Mouse (Mus musculus): ENCODE results near the gene Scamp2.

The Scamp2 gene

DNA sequence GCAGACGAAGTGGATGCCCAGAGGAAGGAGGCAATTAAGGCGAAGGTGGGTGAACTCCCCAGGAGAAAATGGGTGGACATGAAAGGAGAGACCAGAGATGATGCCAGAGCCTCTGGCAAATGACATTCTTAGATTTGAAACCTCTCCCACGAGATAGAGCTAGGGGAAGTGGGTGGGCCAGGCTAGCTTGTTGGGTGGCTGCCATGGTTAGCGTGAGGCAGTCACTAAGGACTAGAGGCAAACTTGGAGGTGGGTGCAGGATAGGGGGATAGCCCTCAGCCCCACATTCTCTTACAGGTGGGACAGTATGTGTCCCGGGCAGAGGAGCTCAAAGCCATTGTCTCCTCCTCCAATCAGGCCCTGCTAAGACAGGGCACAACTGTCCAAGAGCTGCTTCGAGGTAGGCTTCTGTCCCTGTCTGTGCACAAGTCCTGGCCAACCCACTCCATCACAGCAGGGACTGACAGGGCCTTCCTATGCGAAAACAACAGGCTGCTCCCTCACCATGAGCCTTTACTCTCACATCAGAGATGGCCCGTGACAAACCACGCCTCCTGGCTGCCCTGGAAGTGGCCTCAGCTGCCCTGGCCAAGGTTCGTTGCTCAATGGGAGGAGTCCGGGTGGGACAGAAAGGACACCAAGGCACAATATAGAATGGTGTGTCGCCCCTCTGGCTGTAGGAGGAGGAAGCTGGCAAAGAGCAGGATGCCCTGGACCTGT lies 32.9 kb downstream of the Scamp2 start:
- DNase-seq (ENCODE audit: low read depth, low spot score) = no peak

DNA sequence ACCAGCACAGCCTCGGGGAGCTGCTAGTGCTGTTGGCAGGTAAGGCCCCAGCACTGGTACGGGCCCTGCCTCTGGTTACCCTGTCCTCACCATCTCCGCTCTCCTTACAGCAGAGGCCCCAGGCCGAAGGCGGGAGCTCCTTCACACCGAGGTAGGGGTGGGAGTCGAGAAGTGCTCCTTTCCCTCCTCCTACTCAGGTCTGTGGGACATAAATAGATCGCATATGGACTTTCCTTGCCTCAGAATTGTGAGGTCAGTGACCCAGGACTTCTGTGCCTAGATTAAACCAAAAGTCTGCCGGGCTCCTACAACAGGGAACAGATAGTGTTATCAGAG lies 33.4 kb downstream of the Scamp2 start:
- DNase-seq (ENCODE audit: low read depth, low spot score) = no peak

DNA sequence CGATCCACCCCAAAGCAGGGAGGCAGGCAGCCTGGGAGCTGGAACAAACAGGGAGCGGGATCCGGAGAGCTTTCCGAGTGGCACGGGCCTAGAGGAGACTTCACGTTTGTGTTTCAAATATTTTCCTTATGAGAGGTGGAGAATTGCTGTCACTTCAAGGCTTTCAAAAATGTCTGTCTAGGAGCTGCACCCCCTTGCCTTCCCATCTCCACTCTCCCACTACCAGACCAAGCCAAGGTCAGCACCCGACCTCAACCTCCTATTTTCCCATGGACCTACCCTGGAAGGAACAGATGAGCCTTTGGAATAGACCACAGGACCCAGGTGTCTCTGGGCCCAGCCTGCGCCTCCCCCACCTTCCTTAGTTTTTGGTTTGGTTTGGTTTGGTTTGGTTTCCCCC lies 36.5 kb downstream of the Scamp2 start:
- DNase-seq (ENCODE audit: low read depth, low spot score) = no peak

DNA sequence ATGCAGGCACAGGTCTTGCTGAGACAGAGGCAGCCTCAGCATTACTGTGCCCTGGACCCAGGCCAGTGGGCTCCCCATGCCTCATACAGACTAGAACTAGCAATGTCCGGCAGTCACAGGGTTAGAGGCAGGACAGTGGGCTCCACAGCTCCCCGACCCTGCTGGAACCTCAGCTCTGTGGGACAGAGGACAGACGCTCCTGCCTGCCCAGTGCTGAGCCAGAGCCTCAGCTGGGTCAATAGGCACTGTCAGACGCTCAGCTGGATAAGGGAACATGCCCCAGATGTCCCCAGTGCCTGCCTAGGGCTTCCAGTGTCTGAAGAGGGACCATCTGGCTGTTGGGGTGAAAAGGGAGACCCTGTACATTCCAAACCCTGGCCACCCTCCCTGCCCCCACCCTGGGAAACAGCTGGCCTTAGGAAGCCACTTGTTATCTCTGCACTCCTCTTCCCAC lies 37.2 kb downstream of the Scamp2 start:
- DNase-seq (ENCODE audit: low read depth, low spot score) = no peak

DNA sequence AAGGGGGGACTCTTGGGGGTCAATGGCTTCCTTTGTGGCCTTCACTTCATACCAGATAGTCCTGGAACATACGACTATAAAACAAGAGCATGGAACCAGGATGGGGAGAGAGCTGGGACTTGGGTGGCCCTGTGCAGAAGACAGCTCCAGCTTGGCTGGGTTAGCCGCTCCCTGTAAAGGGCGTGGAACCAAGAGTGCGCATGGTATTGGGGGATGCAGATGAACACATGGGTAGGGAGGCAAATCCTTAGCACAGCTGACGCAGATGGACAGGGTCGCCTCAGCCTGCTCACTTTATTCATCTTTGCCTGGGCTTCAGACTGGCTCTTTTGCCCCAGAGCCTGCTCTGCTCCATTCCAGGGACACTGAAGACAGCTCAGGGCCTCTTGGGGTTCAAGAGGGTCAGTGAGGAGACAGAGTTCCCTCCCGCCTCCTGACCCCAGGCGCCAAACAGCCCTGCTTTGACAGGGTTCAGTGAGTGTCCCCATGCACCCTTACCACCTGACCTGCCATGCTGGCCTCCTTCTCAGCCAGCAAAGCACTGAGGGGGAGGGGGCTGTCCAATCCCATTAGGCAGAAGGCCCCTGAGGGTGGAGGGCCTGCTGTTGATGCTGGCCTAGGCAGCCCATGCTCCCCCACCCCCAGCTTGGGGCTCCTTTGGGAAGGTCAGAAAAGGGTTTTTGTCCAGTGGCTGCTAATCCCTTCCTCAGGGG lies 38.3 kb downstream of the Scamp2 start:
- no peak for DNase-seq (ENCODE audit: low read depth, low spot score)

DNA sequence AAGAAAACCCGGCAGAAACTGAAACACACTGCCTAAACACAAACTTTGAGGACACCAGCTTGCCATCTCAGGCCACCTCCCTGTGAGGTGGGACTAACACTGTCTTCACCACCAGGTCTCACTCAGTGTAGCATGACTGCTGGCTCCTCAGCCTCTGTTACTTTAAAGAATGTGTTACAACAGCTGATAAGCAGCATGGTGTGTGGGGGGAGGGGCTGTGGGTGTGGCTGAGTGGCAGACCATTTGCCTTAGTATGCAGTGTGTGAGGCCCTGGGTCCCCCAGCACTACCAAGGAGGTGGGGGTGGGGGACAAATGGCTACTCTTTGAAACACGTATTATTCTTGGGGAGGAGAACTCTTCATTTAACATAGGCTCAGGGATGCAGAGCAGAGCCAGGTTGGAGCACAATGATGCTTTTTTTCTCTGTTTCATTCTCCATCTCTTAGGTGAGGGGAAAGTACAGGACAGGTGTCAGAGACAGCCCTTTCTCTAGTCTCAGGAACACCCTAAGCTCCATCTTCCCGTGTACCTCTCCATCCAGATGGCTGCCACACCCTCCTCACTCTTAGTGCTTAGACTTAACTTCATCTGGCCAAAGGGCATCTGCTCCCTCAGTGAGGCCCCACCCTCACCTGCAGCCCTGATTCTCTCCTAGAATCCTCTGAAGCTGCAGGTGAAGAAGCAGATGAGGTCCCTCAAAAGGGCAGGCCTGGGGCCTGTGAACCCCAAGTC lies 40.0 kb downstream of the Scamp2 start:
- DNase-seq (ENCODE audit: low read depth, low spot score) = no peak

DNA sequence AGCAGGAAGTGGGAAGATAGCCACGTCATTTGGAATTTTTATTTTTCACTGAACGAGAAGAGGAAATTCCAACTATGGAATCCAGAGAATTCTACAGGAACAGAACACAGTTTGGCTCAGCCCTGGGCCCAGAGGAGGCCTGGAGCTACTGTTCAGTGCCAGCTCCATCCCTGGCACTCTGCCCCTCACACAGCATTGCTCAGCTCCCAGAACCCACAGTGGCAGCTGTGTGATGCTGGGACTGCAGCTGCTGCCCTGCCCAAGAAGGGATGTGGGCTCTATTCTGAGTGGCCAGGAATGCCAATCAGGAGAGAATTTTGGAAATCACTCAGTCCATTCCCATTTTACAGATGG lies 40.6 kb downstream of the Scamp2 start:
- DNase-seq (ENCODE audit: low read depth, low spot score) = no peak

DNA sequence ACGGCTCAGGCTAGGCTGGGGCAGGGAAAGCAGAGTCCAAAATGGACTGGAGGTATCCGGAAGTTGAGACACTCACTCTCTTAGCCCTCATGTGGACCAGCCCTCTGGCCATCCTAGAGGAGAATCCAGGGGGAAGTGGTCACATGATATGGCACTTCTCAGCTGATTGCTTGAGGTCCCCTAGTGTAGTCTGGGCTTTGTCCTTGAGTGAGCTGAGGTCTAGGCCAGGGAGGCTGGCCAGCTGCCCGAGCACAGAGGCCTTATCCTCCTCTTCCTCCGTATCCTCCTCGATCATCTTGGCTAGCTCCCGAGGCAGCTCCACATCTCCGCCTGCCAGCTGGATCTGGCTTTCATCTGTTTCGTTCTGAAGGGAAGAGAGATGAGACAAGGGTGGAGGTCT lies 41.4 kb downstream of the Scamp2 start:
- no peak for DNase-seq (ENCODE audit: low read depth, low spot score)

DNA sequence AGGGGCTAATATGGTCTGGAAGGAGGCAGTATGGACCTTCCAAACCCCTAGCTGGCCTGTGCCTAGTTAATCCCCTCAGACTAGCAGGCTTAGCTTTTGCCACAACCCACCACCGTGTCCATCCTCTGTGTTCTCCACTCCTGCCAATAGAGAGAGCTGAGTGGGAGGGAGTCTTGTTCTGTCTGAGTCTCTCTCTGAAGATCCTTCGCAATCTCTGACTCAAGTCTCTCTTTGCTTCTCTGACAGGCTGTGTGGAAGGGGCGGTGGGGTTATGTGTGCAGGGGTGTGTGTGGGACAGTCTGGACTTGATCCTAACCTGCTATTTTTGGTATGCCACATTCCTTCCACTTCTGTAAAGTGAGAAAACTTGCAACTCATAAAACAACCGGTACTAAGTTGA lies 44.1 kb downstream of the Scamp2 start:
- no peak for DNase-seq (ENCODE audit: low read depth, low spot score)

DNA sequence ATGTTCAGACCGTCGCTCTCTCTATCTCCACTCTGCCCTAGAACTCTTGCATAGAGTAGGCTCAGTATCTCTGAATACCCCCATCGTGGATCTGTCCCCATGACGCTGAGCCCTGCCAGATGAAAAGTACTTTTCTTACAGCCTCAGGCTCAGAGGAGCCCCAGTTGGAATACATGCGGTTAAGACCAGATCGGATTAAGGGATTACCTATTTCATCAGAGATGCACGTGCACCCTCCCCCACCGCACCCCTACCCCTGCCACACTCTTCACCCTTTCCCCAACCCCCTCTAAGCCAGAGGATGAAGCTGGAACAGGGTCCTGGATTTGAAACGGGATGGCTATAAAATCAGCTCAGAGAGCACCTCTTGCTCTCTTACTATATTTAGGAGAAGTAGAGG lies 44.8 kb downstream of the Scamp2 start:
- no peak for DNase-seq (ENCODE audit: low read depth, low spot score)

DNA sequence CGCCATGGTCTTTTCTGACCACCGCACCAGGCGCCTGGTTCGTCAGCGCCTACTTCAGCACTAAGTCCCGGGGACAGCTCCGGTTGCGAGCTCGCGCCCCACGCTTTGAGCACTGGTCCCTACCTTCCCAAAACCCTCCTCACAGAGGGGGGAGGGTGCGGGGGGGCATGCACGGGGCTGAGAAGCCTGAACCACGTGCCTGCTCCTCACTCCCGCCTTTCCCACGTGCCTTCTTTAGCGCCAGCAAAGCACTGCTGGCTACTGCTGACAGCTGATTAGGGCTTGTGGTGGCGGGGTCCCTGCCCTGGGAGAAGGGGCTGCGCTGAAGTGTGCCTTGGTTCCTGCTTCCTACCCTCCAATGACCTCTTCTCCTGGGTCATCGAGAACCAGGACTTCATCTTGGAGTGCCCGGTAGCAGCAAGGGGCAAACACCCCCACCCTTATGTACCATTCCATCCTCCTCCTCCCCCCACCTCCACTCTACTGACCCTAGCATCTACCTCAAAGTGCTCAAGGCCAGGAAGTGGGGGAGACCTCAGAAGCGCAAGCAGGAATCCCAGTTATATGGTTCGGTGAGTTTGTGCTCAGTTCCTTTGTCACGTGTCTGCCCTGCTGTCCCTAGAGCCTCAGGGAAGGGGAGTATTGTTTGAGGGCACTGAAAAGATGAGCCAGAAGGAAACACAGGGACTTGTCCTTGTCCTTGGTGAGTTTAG lies 45.6 kb downstream of the Scamp2 start, which contains the start of gene Cplx3:
Cplx3 (minus strand) TSS at position 143 of the 713 bp plus-strand sequence.
- peak; percentile 52 for DNase-seq (ENCODE audit: low read depth, low spot score)

DNA sequence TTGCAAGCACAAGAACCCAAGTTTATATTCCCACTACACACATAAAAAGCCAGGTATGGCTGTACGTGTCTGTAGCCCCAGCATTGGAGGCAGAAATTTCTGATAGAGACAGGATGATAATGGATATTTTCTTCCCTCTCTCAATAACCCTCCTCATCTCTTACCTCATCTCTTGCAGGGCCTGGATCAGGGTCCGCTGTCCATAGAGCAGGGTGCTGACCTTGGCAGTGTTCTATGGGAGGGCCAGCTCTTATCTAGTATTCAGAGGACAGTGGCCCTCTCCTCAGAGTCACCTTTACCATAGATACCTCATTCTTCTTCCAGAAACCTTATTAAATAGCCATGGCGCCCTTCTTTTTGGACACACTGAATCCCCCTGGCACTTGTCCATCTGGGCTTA lies 49.1 kb downstream of the Scamp2 start:
- no peak for DNase-seq (ENCODE audit: low read depth, low spot score)

DNA sequence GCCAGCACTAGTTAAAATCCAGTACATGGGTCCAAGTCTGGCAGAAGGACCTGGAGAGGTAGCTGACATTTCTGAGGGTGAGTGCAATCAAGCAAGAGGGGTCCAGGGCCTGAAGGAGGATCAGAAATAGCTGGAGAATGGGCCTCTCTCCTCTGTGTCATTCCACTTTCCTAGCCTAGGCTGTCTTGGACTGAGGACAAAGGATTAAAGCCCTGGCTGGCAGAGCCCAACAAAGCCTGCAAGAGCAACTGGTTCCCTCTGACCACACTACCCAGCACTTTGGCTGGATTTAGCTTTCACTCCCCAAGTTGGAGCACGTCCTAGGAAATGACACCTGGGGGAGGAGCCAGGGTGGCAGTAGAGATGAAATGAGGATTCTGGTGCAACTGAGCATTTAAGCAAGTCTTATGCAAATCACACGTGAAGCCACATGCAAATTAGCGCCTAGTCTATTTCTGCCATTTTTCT lies 49.6 kb downstream of the Scamp2 start:
- no peak for DNase-seq (ENCODE audit: low read depth, low spot score)

DNA sequence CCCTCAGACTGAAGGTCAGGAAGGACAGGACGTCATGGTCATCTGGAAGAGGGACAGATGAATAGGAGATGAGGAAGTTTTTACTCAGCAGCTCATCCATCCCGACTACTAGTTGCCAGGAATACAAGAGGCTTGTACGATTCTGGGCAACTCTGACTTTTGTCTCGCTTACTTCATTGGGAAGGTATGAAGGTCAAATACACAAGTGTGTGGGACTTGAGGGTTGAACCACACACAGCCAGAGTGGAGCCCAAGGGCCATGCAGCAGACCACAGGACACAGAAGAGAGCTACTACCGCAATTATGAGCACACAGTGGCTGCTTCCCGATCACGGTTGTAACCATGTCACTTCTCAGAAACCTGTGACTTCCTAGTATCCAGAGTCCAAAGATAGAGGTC lies 51.8 kb downstream of the Scamp2 start:
- no peak for DNase-seq (ENCODE audit: low read depth, low spot score)

DNA sequence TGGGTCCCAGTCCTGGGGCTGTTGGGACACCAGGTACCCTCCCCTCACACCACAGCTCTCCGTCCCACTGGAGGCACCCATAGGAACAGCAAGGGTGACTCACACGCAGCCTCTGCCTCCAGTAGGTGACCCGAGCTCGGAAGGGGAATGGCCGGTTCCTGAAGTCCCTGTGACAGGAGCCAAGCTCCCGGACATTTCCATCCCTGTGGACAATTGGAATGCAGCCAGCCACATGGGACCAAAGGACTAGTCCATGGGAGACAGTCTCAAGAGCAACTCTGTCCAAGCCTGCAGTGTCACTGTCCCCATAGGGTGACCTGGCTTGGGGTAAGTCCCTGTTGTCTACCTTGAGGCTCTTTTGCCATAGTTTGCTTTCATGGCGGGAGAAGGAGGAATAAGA lies 53.2 kb downstream of the Scamp2 start:
- DNase-seq (ENCODE audit: low read depth, low spot score) = no peak

DNA sequence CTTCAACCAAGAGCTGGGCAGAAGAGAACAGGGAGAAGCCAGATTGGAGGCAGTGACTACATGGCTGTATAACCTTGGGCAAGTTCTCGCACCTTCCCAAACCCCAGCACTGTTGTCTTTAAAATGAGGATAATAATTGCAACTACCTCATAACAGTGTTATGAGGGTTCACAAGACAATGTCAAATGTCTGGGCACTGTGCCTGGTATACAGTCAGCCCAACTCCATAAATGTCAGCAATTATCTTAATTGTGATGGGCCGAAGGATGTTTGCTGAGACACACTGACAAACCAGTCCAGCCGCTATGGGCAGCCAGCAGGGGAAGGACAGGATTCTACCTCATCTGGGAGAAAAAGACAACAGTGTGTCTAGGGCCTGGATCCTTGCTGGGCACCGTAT lies 54.0 kb downstream of the Scamp2 start:
- no peak for DNase-seq (ENCODE audit: low read depth, low spot score)

DNA sequence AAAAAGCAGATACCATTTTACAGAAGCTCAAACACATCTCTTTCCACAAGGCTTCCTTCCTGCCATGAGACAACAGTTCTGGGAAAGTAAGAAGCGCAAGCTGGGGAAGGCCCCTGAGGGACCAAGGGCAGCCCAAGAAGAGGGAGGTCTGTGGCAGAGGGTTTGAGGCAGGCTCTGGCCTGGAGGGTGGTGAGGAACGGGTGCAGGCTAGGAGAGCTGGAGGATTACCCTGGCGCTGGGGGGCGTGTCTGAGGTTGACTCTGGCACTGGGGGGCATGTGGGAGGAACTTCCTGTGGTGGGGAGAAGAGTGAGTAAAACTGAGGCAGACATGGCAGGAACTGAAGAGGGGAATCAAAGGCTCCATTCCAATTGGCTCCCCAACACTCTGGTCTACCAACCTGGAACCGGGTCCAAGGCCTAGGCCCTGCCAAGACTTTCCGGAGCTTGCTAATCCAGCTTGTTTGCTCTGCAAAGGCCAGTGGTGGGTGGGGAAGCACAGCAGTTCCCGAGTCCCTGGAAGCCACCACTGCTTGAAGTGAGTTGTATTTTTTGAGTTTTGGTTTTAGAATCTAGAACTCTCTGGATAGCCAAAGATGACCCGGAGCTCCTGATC lies 56.9 kb downstream of the Scamp2 start:
- DNase-seq (ENCODE audit: low read depth, low spot score) = no peak

DNA sequence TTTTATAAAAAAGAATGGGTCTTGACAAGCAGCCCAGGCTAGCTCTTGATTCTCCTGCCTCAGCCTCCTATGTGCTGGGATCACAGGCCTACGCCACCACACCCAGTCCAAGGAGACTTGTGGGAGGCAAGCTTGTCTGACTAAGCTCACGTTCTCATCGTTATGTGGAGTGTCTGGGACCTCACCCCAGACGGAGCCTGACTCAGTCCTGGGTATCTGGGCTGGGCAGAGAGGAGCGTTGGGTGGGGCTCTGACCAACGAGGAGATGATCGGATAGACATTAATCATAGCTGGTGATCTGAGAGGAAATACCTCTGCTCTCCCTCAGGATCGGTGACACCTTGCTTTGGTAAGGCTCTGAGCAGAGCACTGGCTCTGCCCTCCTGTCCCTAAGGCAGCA lies 58.1 kb downstream of the Scamp2 start:
- no peak for DNase-seq (ENCODE audit: low read depth, low spot score)

DNA sequence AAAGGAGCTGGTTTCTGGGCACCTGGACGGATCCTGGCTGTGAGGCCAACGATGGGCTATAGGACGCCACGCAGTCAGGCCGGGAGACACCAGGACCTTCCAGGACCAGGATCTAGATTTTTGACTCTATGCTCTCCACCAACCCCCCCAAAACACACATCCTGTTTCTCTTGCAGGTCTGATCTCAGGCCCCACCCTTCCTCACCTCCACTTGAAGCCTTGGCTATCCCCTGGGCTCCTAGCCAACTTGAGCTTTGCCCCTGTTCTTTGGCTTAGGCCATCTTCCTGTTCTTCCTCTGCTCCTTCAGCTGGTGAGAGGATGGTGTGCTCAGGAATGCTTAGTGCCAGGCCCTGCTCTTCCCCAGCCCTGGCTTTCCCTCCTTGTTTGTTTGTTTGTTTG lies 59.9 kb downstream of the Scamp2 start, which contains the start of gene Lman1l:
Lman1l (minus strand) TSS at position 101 of the 400 bp plus-strand sequence.
- DNase-seq (ENCODE audit: low read depth, low spot score) = no peak

DNA sequence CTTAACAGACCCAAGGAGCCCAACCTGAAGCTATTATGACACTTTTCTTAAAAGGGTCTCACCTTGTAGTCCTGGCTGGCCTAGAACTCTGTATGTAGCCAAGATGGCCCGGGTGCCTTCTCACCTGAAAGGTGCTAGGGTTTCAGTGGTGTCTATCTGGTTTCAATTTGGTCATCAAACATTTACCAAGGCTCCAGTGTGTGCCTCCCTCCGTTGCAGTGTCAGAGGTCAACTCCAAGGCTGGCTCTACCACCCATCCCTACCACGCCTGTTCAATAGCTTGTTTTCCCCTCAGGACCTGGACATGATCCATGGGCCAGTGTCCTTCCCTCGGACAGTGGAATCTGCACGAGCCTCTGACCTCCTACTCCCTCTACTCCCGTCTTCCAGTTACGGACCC lies 63.6 kb downstream of the Scamp2 start:
- DNase-seq (ENCODE audit: low read depth, low spot score) = no peak

DNA sequence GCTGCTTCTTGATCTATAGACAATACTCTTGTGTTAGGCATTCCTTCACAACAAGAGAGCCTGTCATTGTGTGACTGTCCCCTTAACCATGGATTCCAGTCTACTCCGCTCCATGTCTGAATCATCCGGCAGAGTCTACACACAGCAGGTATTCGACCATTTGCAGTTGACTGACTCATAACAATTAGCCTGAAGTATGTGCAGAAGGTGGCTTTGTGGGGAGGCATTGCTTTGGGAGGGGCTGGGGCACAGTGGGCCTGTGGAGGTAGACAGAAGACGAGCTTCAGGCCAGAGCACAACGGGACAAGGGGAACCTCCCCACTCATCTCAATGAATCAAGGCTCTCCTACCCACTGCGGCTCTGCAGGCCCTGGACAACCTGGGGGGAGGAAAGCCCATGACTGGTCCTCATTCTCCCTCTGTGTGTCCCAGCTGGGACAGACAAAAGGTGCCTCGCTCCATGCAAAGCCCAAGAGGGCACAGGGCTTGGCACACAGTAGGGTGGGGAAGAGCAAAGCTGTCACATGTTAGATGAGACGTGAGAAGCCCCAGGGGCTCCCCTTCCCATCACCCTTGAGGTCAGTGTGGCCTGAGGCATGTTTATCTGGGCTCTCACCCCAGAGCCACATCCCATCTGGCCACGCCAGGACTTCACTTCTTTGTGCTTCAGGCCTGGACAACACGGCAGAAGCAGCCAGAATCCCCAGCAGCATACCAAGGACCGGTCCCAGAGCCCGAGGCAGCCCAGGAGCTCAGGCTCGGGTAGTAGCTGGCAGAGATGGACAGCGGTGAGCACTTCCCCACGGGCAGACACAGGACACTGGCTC lies 65.1 kb downstream of the Scamp2 start:
- DNase-seq (ENCODE audit: low read depth, low spot score) = no peak

Measured in CD4-positive helper T cell, adult 2 months (primary cell).